Mouse (Mus musculus) midbrain, embryonic 13.5 days (tissue): ENCODE data around the gene AL731706.1. TPM values are rescaled to one million over a fixed set of nuclear protein-coding genes. Genes with fewer than 3 reads are reported as not detected.

Experiments
- ATAC-seq: fragments of 200-750 bp; cut with Nextera tagmentation; 2 replicates; pipeline ENCODE4 v1.8.0; 2017; ENCODE audit warnings: mild to moderate bottlenecking, moderate TSS enrichment, moderate library complexity
- H3K27ac ChIP-seq: fragments of 300-500 bp; sonication (generic); 2 replicates; pipeline ENCODE4 v1.5.1; 2015; ENCODE audit warnings: inconsistent platforms, mild to moderate bottlenecking, moderate library complexity
- H3K27me3 ChIP-seq: fragments of 300-500 bp; sonication (generic); 2 replicates; pipeline ENCODE4 v1.6.1; 2015; ENCODE audit warnings: mild to moderate bottlenecking, inconsistent platforms
- H3K36me3 ChIP-seq: fragments of 300-500 bp; sonication (generic); 2 replicates; pipeline ENCODE4 v1.6.1; 2015; ENCODE audit warnings: mild to moderate bottlenecking, inconsistent platforms
- H3K4me1 ChIP-seq: fragments of 300-500 bp; sonication (generic); replicated peaks from 2 replicates; pipeline ENCODE4 v1.6.1; 2015; ENCODE audit warnings: inconsistent platforms
- H3K4me2 ChIP-seq: fragments of 300-500 bp; sonication (generic); replicated peaks from 2 replicates; pipeline ENCODE4 v1.6.1; 2015; ENCODE audit warnings: moderate library complexity, mild to moderate bottlenecking, inconsistent platforms
- H3K4me3 ChIP-seq: fragments of 300-500 bp; sonication (generic); replicated peaks from 2 replicates; pipeline ENCODE4 v1.5.1; 2015; ENCODE audit warnings: mild to moderate bottlenecking, inconsistent platforms
- H3K9ac ChIP-seq: fragments of 300-500 bp; sonication (generic); replicated peaks from 2 replicates; pipeline ENCODE4 v1.6.1; 2015; ENCODE audit warnings: mild to moderate bottlenecking, inconsistent platforms
- H3K9me3 ChIP-seq: fragments of 300-500 bp; sonication (generic); 2 replicates; pipeline ENCODE4 v1.6.1; 2016; ENCODE audit warnings: mild to moderate bottlenecking, inconsistent platforms
- WGBS: fragments of 180-500 bp; shearing (Covaris S2); methylation state at CpG from one replicate; pipeline ENCODE4 v1.1.7; 2015; 5-methylcytosine and 5-hydroxymethylcytosine counted together
- polyA plus RNA-seq: library from polyadenylated mRNA; unstranded; fragments of >200 nt; fragmentation: Nextera tagmentation; extraction: Ambion mirVana; gene quantifications from 2 replicates; pipeline ENCODE4 v1.2.1, GENCODE M21; 2015

AL731706.1 gene
- polyA plus RNA-seq, 1 experiment from 2014 or later, result 20.3 TPM

GRCm38 (mm10) chr2:136832936-136833335 is 58.3 kb downstream of the AL731706.1 start:
- H3K4me3 ChIP-seq, result no peak overlapping the region
- WGBS, result 93% methylated on average over 3 of the region's 3 CpGs
- H3K27ac ChIP-seq, result no peak overlapping the region
- H3K27me3 ChIP-seq, result no peaks in the 10 kb centered on the region
- H3K36me3 ChIP-seq, result no peaks in the 10 kb centered on the region
- H3K4me2 ChIP-seq, result no peak overlapping the region
- H3K9ac ChIP-seq, result no peak overlapping the region
- ATAC-seq, result no peak
- no peaks in the 10 kb centered on the region for H3K4me1 ChIP-seq
- H3K9me3 ChIP-seq, result no peaks in the 10 kb centered on the region

Other genes starting within 250 kb of the AL731706.1 start
- 78.4 and 90.0 TPM in 2 replicates for gene Snap25, start 177.9 kb downstream of the AL731706.1 start, polyA plus RNA-seq
- 27.8 and 31.3 TPM in 2 replicates for gene AL731706.2, start 5.7 kb downstream of the AL731706.1 start, polyA plus RNA-seq
- gene Slx4ip, start 171 bp downstream of the AL731706.1 start, polyA plus RNA-seq, result 16.0 and 16.3 TPM in 2 replicates
- 12.0 and 13.3 TPM in 2 replicates for gene Mkks, start within 50 bp of the AL731706.1 start, polyA plus RNA-seq
- 22.1 and 27.4 TPM in 2 replicates for gene Jag1, start 225.3 kb upstream of the AL731706.1 start, polyA plus RNA-seq